12 mouse cellular contexts compared by ENCODE assay signal in the genomic region with DNA sequence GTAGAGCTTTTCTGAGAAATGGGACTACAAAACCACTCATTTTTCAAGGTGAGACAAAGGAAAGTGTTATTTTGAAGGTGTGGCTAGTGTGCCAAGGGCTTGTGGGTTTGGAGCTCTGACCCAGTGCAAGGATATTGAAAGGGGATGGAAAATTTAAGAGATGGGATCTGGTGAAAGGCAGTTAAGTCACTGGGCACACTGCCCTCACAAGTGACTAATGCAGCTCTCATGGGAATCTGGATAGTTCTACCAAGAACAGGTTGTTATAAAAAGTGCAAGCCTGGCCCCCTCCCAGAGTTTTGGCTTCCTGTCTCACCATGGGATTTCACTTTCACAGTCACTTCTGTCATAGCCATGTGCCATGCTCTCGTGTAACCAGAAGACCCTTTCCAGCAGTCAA.
"Had no signal": no experiment of that assay in that cellular context is flagged by ENCODE, and none has a peak within 500 bp of the region (broad histone marks: within the 10 kb centered on the region; RNA-seq: fewer than 3 reads in every experiment).

No protein-coding gene starts in this region.

- DNase-seq: kidney, postnatal 25 days; layer of hippocampus, adult 9-11 months; liver, embryonic 13.5 days; lung, adult 2 months; lung, postnatal 14 days; lung, postnatal 4 days; right cerebral cortex, adult 18-20 months; right cerebral cortex, postnatal 14 days; right cerebral cortex, postnatal 4 days; thymus, adult 2 months; thymus, postnatal 14 days; thymus, postnatal 4 days had no signal
